Mouse (Mus musculus) midbrain, embryonic 11.5 days (tissue): ENCODE measurements around the gene Tchp. TPM values are rescaled to one million over a fixed set of nuclear protein-coding genes. Genes with fewer than 3 reads are reported as not detected.

Source experiments
- microRNA-seq: library from miRNA; unstranded; fragments of <30 nt; microRNA quantifications from one replicate; pipeline ENCODE4, GENCODE M21; 2017
- polyA plus RNA-seq: library from polyadenylated mRNA; unstranded; fragments of >200 nt; fragmentation: Nextera tagmentation; extraction: Ambion mirVana; gene quantifications from 2 replicates; pipeline ENCODE4 v1.2.1, GENCODE M21; 2014

Tchp gene
- polyA plus RNA-seq, 1 experiment from 2014 or later, result 17.4 TPM

Small RNA genes lying within 50 kb of the gene (microRNA-seq; reads per million reads assigned to microRNA genes)
- not detected for gene Mir7028

Other genes starting within 250 kb of the Tchp start
- 5.8 and 6.7 TPM in 2 replicates for gene Fam222a, start 139.7 kb upstream of the Tchp start, polyA plus RNA-seq
- 0.26 TPM in 1 of 2 replicates, not detected in the other for gene Trpv4, start 49.3 kb upstream of the Tchp start, polyA plus RNA-seq
- gene Gltp, start 16.8 kb upstream of the Tchp start, polyA plus RNA-seq, result 63.8 and 67.1 TPM in 2 replicates
- gene Ankrd13a, start 66.9 kb downstream of the Tchp start, polyA plus RNA-seq, result 64.7 and 71.9 TPM in 2 replicates
- gene Git2, start 67.8 kb downstream of the Tchp start, polyA plus RNA-seq, result 29.5 and 30.0 TPM in 2 replicates
- 150 and 157 TPM in 2 replicates for gene 1500011B03Rik, start 115.7 kb downstream of the Tchp start, polyA plus RNA-seq
- gene 4930519G04Rik, start 145.9 kb downstream of the Tchp start, polyA plus RNA-seq, result not detected in 2 replicates
- gene Gm9936, start 150.9 kb downstream of the Tchp start, polyA plus RNA-seq, result 0.28 and 0.56 TPM in 2 replicates
- 1.3 and 1.8 TPM in 2 replicates for gene Oasl2, start 189.2 kb downstream of the Tchp start, polyA plus RNA-seq
- gene Oasl1, start 215.5 kb downstream of the Tchp start, polyA plus RNA-seq, result not detected in 2 replicates
- 43.5 and 46.3 TPM in 2 replicates for gene 2210016L21Rik, start 234.4 kb downstream of the Tchp start, polyA plus RNA-seq